Mouse (Mus musculus) lung, adult 2 months (tissue): Measurements from ENCODE around the gene Ccr5.

Source experiments
- CTCF ChIP-seq: fragments of 200-500 bp; IDR thresholded peaks from 2 replicates; pipeline ENCODE4 v1.5.1; 2011; ENCODE audit warnings: mild to moderate bottlenecking, low read length, control low read depth; ENCODE audit not compliant: insufficient read depth
- POLR2A ChIP-seq: fragments of 200-500 bp; IDR thresholded peaks from 2 replicates; pipeline ENCODE4 v1.6.1; 2011; ENCODE audit warnings: low read depth, mild to moderate bottlenecking, control low read depth, low read length, borderline replicate concordance; ENCODE audit errors: extremely low read depth

- no peak for TF ChIP-seq CTCF
- TF ChIP-seq POLR2A: no peak
Observed at GRCm38 (mm10) chr9:124100357-124100756, 21.0 kb upstream of the Ccr5 start.
